Mouse (Mus musculus): Measurements from ENCODE around the gene Entpd6. TPM values are rescaled to one million over a fixed set of nuclear protein-coding genes. Genes with fewer than 3 reads are reported as not detected.

Gene Entpd6
- polyA plus RNA-seq, 1 experiment from 2014 or later: 26.5 TPM

DNA sequence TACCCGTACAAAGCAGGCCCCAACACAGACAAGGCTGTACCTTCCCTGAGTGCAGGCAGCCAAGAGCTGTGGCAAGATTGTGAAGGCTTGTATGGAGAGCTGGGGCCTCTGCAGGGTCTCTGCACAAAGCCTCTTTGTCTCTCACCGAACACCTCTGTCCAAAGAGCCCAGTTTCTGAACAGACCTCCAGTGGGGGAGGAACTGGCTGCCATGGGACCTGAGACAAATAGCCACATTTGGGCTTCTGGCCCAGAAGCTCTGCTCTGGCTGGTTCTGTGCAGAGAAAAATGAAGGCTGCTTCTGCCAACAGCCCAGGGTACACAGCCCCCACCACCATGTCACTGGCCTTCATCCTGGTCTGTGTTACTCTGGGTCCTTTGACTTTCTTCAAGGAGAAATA lies 16.8 kb downstream of the Entpd6 start:
- no peak for ATAC-seq
- peaks cover 10% of the 10 kb centered on the region for H3K36me3 ChIP-seq

DNA sequence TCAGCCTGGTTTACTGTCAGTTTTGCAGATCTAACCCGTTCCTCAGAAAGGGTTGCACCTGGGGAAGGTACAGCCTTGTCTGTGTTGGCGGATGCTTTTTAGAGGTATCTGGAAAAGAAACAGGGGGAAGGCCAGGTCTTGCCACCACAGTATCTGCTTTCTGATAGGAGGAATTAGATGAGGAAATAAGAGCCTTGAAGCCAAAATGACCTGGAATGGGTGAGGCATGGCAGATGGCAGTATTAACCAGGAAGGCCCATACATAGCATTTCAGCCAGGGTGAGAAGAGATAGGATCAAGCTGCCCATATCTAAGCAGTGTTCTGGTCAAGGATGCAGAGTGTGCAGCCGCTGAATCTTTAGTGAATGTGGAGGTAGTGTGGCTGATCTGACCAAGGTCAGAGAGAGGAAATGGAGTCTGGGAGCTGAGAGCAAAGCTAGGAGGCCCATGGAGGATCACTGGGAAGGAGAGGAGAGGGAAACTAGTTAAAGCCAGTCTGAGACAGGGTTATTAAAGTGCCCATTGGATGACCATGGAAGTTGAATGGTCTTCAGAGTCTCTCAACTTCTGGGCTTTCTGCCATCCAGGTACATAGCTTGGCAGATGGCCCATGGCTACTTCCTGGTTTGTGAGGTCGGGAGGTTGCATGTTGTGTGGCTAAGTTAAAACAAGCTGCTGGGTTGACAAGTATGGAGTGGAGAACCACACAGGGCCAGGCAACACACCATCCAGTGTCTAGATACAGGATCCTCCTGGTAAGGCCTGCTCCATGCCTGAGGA lies 17.4 kb downstream of the Entpd6 start:
- Histone ChIP-seq H3K4me1 (replicated peaks) (no peaks in the 10 kb centered on the region; the same call in 1 of the 2 replicates), H3K4me3 (replicated peaks) (no peak overlapping the region), H3K9me3 (no peaks in the 10 kb centered on the region), H3K27me3 (replicated peaks) (no peaks in the 10 kb centered on the region), H3K9ac (no peak overlapping the region), H3K36me3 (peaks cover 6% of the 10 kb centered on the region; the same call in 1 of the 2 replicates), H3K27ac (no peak overlapping the region), H3K4me2 (replicated peaks) (no peak overlapping the region)
- no peak for ATAC-seq
- 85% methylated on average over 4 of the region's 4 CpGs for WGBS

More for the DNA sequence above, 16.8 kb downstream of the Entpd6 start:
- Histone ChIP-seq H3K27me3 (replicated peaks) (no peaks in the 10 kb centered on the region), H3K4me1 (replicated peaks) (no peaks in the 10 kb centered on the region; the same call in 1 of the 2 replicates), H3K9me3 (no peaks in the 10 kb centered on the region), H3K27ac (no peak overlapping the region), H3K4me2 (replicated peaks) (no peak overlapping the region), H3K4me3 (replicated peaks) (no peak overlapping the region), H3K9ac (no peak overlapping the region)
- 63% methylated on average over 2 of the region's 2 CpGs for WGBS

DNA sequence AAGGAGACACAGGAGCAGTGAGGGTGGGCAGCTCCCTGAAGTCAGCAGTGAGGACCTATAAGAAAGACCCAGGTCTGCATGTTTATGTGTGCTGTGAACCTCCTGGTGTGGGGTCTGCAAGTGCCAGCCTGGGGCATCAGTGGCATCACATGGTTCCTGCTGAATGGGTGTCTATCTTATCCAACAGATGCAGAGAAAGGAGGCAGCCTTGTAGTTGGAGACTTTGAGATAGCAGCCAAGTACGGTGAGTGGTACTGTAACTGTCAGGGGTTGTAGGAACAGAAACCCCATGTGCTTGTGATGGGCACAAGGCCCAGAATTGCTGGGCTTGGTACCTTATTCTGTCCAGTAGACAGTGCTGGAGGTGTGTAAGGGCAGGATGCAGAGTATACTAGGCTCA lies 19.8 kb downstream of the Entpd6 start:
- no peak overlapping the region for H3K9ac ChIP-seq

DNA sequence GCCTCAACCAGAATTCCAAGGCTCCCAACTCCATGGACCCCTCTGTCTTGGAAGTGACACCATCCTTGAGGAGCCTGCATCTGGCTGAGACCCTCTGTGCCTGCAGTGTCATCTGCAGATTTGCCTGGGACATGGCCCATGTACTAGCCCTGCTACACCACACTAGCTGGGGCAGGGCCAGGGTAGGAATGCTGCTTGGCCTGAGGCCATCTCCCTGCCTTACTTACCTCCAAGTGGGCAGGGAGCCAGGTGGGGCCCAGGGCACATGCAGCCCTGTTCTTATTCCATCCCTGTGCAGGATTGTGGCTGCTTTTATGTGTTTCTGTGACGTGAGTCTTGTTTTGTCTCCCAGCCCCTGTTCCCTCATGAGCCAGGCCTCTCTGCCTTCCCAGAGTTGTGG lies 21.9 kb downstream of the Entpd6 start:
- H3K4me3 ChIP-seq (replicated peaks): no peak overlapping the region
- 57% methylated on average over 1 of the region's 1 CpGs for WGBS
- no peaks in the 10 kb centered on the region; the same call in 1 of the 2 replicates for H3K4me1 ChIP-seq (replicated peaks)
- ATAC-seq: peak; percentile 80
- H3K9ac ChIP-seq: no peak overlapping the region
- no peak overlapping the region for H3K4me2 ChIP-seq (replicated peaks)
- H3K27ac ChIP-seq: peak overlapping the region; percentile 70
- H3K36me3 ChIP-seq: 0 out of 2 replicates have a peak, but pooled peaks cover 4% of the 10 kb centered on the region
- H3K9me3 ChIP-seq: no peaks in the 10 kb centered on the region
- no peaks in the 10 kb centered on the region for H3K27me3 ChIP-seq (replicated peaks)

More for the DNA sequence above, 19.8 kb downstream of the Entpd6 start:
- no peak for ATAC-seq
- Histone ChIP-seq H3K4me1 (replicated peaks) (no peaks in the 10 kb centered on the region; the same call in 1 of the 2 replicates), H3K36me3 (0 out of 2 replicates have a peak, but pooled peaks cover 4% of the 10 kb centered on the region), H3K27me3 (replicated peaks) (no peaks in the 10 kb centered on the region), H3K27ac (no peak overlapping the region), H3K9me3 (no peaks in the 10 kb centered on the region), H3K4me3 (replicated peaks) (no peak overlapping the region), H3K4me2 (replicated peaks) (no peak overlapping the region)
- WGBS: 94% methylated on average over 1 of the region's 1 CpGs

DNA sequence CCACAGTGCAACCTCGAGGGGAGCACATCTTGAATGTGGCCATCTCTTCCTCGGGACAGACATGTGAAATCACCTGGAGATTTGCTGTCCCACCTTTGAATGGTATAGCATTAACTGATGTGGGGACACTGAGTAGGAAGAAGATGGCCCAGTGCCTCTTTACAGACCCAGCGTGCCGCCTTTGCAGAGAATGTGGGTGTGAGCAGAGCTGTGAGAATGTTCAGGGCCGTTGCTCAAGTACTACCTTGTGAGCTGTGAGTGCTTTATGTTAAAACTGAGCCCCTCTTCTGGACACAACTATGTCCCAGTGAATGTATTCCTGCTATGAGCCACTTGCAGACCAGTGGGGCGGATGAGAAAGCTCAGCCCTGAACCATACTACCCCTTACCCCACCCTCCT lies 22.3 kb downstream of the Entpd6 start:
- Histone ChIP-seq H3K4me2 (replicated peaks) (no peak overlapping the region), H3K36me3 (0 out of 2 replicates have a peak, but pooled peaks cover 4% of the 10 kb centered on the region), H3K4me3 (replicated peaks) (no peak overlapping the region), H3K9me3 (no peaks in the 10 kb centered on the region), H3K27me3 (replicated peaks) (no peaks in the 10 kb centered on the region), H3K4me1 (replicated peaks) (no peaks in the 10 kb centered on the region; the same call in 1 of the 2 replicates), H3K9ac (no peak overlapping the region), H3K27ac (peak overlapping the region; percentile 70; the same call in 1 of the 2 replicates)
- 0 out of 2 replicates have a peak, but pooled peaks have one; percentile 7 for ATAC-seq
- 74% methylated on average over 6 of the region's 6 CpGs for WGBS

DNA sequence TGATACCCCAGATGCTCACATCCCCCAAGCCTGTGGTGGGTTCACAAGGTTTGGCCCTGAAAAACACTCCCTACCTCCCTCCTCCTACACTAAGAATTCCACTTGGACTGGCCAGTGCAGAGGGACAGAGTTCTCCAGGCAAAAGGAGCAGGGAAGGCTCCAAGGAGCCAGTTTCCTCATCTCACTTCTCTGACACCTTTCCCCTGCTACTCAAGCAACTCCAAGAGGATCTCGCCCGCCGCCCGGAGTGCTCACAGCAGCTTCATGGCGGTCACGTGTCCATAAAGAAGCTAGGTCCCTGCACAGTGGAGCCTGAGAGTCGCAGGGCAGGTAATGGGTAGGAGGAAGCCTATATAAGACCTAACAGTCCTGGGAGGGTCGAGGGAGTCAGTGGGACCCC lies 23.2 kb downstream of the Entpd6 start:
- no peak overlapping the region for H3K9ac ChIP-seq
- H3K4me3 ChIP-seq (replicated peaks): no peak overlapping the region
- H3K4me1 ChIP-seq (replicated peaks): no peaks in the 10 kb centered on the region; the same call in 1 of the 2 replicates
- H3K27me3 ChIP-seq (replicated peaks): no peaks in the 10 kb centered on the region
- 78% methylated on average over 8 of the region's 8 CpGs for WGBS
- no peaks in the 10 kb centered on the region for H3K9me3 ChIP-seq
- H3K27ac ChIP-seq: 0 out of 2 replicates have a peak overlapping the region, but pooled peaks have one; percentile 28
- 0 out of 2 replicates have a peak, but pooled peaks cover 4% of the 10 kb centered on the region for H3K36me3 ChIP-seq
- H3K4me2 ChIP-seq (replicated peaks): no peak overlapping the region
- ATAC-seq: no peak

DNA sequence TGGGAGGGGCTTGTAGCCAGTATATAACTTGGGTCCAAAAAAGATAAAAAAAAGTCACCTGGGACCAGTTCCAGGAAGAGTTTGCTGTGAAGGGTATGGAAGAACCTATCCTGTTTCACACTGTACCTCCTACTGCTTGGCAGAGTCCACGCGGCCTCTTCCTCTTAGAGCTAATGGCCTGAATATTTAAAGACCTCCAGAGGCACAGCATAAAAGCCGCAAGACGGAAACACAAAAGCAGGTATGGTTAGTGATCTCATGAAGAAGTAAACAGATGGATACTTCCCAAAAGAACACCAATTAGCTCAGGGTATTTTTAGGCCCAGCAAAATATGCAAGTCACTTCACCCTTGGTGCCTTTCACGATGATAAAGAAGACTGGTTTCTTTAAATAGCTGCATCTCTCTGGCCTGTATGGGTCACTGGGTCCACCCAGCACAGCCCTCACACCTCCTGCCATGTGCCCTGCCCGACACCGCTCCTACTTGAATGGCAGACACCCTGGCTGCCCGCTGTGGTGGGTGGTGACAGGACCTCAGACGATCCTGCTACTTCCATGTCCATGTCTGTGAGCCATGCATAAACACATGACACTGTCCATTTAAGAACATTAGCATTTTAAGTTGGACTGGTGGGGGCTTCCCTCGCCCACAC lies 23.8 kb downstream of the Entpd6 start:
- H3K4me2 ChIP-seq (replicated peaks): no peak overlapping the region
- no peak overlapping the region for H3K27ac ChIP-seq
- WGBS: 80% methylated on average over 10 of the region's 10 CpGs
- H3K4me3 ChIP-seq (replicated peaks): no peak overlapping the region
- no peaks in the 10 kb centered on the region; the same call in 1 of the 2 replicates for H3K4me1 ChIP-seq (replicated peaks)
- no peaks in the 10 kb centered on the region for H3K27me3 ChIP-seq (replicated peaks)
- ATAC-seq: no peak
- H3K9me3 ChIP-seq: no peaks in the 10 kb centered on the region
- H3K36me3 ChIP-seq: 0 out of 2 replicates have a peak, but pooled peaks cover 4% of the 10 kb centered on the region
- no peak overlapping the region for H3K9ac ChIP-seq

DNA sequence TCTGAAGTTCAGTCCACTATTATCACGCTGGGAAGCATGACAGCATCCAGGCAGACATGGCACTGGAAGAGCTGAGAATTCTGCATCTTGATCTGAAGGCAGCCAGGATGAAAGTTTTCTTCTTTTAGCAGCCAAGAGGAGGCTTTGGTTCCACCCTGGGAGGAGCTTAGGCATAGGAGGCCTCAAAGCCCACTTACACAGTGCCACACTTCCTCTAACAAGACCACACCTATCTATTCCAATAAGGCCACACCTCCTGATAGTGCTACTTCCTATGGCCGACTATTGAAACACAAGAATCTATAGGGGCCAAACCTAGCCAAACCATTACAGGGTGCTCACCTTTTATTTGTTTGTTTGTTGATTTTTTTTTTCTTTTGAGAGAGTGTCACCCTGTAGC lies 34.0 kb downstream of the Entpd6 start:
- no peaks in the 10 kb centered on the region; the same call in 1 of the 2 replicates for H3K9me3 ChIP-seq
- no peak for ATAC-seq

DNA sequence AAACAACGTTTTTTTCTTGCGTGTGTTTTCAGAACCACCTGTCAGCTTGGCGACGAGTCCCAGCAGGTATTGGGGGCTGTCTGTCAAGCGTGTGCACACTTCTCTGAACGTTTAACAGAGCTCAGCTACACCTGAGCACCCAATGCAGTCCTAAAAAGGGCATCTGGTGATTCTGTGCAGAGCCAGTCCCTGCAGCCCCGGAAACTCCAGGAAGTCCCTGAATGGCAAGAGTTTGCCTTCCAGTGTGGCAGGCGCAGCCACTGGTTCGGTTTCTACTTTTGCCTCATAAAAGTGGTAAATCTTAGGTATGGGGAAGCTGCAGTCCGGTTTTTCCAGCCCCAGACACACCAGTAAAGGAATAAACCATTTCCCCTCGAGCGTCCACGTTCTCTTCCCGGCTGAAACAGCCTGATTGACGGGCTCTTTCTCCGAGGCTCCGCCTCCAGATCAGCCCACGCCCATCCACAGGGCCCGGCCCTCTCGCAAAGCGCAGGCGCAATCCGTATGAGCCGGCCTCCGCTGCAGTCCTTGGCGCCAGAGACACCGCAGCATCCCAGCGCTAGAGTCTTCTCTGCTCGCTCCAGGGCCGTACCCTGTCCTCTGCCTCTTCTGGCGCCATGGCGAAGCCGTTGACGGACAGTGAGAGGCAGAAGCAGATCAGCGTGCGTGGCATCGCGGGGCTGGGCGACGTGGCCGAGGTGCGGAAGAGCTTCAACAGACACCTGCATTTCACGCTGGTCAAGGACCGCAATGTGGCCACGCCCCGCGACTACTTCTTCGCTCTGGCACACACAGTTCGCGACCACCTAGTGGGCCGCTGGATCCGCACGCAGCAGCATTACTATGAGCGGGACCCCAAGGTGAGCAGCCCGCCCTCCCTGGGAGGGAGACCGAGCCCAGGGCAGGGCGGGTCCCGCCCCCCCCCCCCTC lies 37.7 kb downstream of the Entpd6 start, which contains the start of gene Pygb:
Pygb (plus strand) TSS at position 485 of the 930 bp plus-strand sequence.
- H3K36me3 ChIP-seq: no peaks in the 10 kb centered on the region
- ATAC-seq: peak; percentile 98
- no peaks in the 10 kb centered on the region for H3K9me3 ChIP-seq

More for the DNA sequence above, 34.0 kb downstream of the Entpd6 start:
- no peak overlapping the region for H3K4me2 ChIP-seq (replicated peaks)
- WGBS: 80% methylated on average over 2 of the region's 2 CpGs
- H3K27ac ChIP-seq: no peak overlapping the region
- H3K9ac ChIP-seq: no peak overlapping the region
- H3K27me3 ChIP-seq (replicated peaks): no peaks in the 10 kb centered on the region
- H3K4me3 ChIP-seq (replicated peaks): no peak overlapping the region
- peaks cover 7% of the 10 kb centered on the region for H3K4me1 ChIP-seq (replicated peaks)
- no peaks in the 10 kb centered on the region for H3K36me3 ChIP-seq

DNA sequence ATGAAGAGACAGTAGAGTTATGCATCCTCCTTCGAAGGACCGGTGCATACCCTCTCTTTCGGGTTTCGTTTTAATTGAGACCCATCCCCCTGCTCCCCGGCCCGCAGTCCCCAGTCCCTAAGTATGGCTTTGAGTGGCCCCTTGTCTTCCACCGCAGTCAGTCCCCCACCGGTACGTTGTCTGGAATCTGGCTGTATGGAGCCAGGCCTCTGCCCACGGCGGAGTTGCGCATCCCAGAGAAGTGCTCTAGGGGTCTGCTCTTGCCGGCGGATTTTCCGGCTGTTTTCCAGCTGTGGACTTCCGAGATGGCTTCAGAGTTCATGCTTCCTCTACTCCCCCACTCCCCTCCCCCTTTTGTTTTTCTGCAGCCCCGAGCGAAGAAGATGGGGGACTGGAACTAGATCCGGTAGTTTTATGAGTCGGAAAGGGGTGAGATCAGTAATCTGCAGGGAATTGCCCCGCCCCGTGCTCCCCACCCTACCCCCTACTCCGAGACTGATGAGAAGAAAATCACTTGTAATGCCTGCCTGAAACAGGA lies 38.5 kb downstream of the Entpd6 start:
- ATAC-seq: peak; percentile 52
- Histone ChIP-seq H3K36me3 (0 out of 2 replicates have a peak, but pooled peaks cover 2% of the 10 kb centered on the region), H3K27me3 (replicated peaks) (no peaks in the 10 kb centered on the region), H3K27ac (peak overlapping the region; percentile 83; the same call in 1 of the 2 replicates), H3K4me3 (replicated peaks) (peak overlapping the region; percentile 83), H3K9me3 (no peaks in the 10 kb centered on the region), H3K9ac (peak overlapping the region; percentile 73), H3K4me2 (replicated peaks) (peak overlapping the region; percentile 81), H3K4me1 (replicated peaks) (peaks cover 20% of the 10 kb centered on the region)
- 0% methylated on average over 23 of the region's 23 CpGs for WGBS

More for the DNA sequence above, 37.7 kb downstream of the Entpd6 start, which contains the start of gene Pygb:
- H3K27ac ChIP-seq: peak within 1 kb of the TSS; percentile 83
- WGBS: 1% methylated on average over 56 of the region's 58 CpGs
- H3K9ac ChIP-seq: peak within 1 kb of the TSS; percentile 73
- H3K4me2 ChIP-seq (replicated peaks): peak within 1 kb of the TSS; percentile 81
- H3K4me1 ChIP-seq (replicated peaks): peaks cover 20% of the 10 kb centered on the region
- H3K27me3 ChIP-seq (replicated peaks): no peaks in the 10 kb centered on the region
- H3K4me3 ChIP-seq (replicated peaks): peak within 1 kb of the TSS; percentile 83
